Mouse (Mus musculus) midbrain, embryonic 16.5 days (tissue): ENCODE measurements around the gene Tacc2. TPM values are rescaled to one million over a fixed set of nuclear protein-coding genes. Genes with fewer than 3 reads are reported as not detected.
"Not testable (repeated sequence)": the region's sequence is repeated elsewhere in the genome, so short reads cannot be mapped to it uniquely, and the experiment has no call there.

Source experiments
- ATAC-seq: fragments of 200-750 bp; cut with Nextera tagmentation; 2 replicates; pipeline ENCODE4 v1.8.0; 2017; ENCODE audit warnings: moderate TSS enrichment
- H3K27ac ChIP-seq: fragments of 300-500 bp; sonication (generic); 2 replicates; pipeline ENCODE4 v1.5.1; 2014; ENCODE audit warnings: mild to moderate bottlenecking, low read length, mixed read lengths
- H3K27me3 ChIP-seq: fragments of 300-500 bp; sonication (generic); 2 replicates; pipeline ENCODE4 v1.6.1; 2014; ENCODE audit warnings: low read depth, low read length, mixed read lengths; ENCODE audit not compliant: control insufficient read depth, insufficient read depth
- H3K36me3 ChIP-seq: fragments of 300-500 bp; sonication (generic); 2 replicates; pipeline ENCODE4 v1.6.1; 2014; ENCODE audit warnings: mild to moderate bottlenecking, low read length, moderate library complexity, mixed read lengths; ENCODE audit not compliant: control insufficient read depth, insufficient read depth
- H3K4me1 ChIP-seq: fragments of 300-500 bp; sonication (generic); 2 replicates; pipeline ENCODE4 v1.6.1; 2014; ENCODE audit warnings: mild to moderate bottlenecking, low read length, mixed read lengths; ENCODE audit not compliant: control insufficient read depth, insufficient read depth
- H3K4me2 ChIP-seq: fragments of 300-500 bp; sonication (generic); 2 replicates; pipeline ENCODE4 v1.6.1; 2014; ENCODE audit warnings: mild to moderate bottlenecking, low read length, mixed read lengths
- H3K4me3 ChIP-seq: fragments of 300-500 bp; sonication (generic); 2 replicates; pipeline ENCODE4 v1.5.1; 2014; ENCODE audit warnings: low read depth, mild to moderate bottlenecking, low read length, moderate library complexity, mixed read lengths
- H3K9ac ChIP-seq: fragments of 300-500 bp; sonication (generic); 2 replicates; pipeline ENCODE4 v1.6.1; 2014; ENCODE audit warnings: low read depth, low read length, mixed read lengths
- H3K9me3 ChIP-seq: fragments of 300-500 bp; sonication (generic); replicated peaks from 2 replicates; pipeline ENCODE4 v1.6.1; 2014; ENCODE audit warnings: mild to moderate bottlenecking, low read length, mixed read lengths; ENCODE audit not compliant: control insufficient read depth, poor library complexity, severe bottlenecking
- WGBS: fragments of 180-500 bp; shearing (Covaris S2); extraction: QIAGEN DNeasy Blood & Tissue Kit; methylation state at CpG from one replicate; pipeline ENCODE4 v1.1.7; 2014; 5-methylcytosine and 5-hydroxymethylcytosine counted together
- polyA plus RNA-seq: library from polyadenylated mRNA; unstranded; fragments of >200 nt; fragmentation: Nextera tagmentation; extraction: Ambion mirVana; gene quantifications from 2 replicates; pipeline ENCODE4 v1.2.1, GENCODE M21; 2015

Tacc2 gene
- polyA plus RNA-seq, 1 experiment from 2014 or later: 61.1 TPM

DNA sequence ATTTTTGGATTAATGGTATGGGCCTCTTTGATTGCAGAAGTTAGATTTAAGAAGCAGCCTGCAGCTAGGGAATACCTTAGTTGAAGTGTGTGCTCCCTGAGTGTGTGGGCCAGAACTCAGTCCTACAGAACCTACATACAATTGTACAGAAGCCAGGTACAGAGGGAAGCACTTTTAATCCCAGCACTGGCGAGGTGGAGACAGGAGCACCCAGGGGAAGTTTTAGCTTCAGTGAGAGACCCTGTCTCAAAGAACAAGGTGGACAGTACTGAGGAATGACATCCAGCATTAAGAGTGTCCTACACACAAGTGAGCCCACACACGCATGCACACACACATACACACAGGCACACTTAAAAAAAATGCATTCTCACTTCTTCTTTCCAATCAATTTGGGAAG, 828 bp downstream of the Tacc2 start:
- Histone ChIP-seq H3K27me3 (no peaks in the 10 kb centered on the region), H3K4me2 (no peak overlapping the region), H3K9me3 (no peaks in the 10 kb centered on the region), H3K27ac (no peak overlapping the region), H3K36me3 (no peaks in the 10 kb centered on the region), H3K9ac (no peak overlapping the region), H3K4me1 (no peaks in the 10 kb centered on the region), H3K4me3 (no peak overlapping the region)
- no peak for ATAC-seq
- 86% methylated on average over 2 of the region's 2 CpGs for WGBS

DNA sequence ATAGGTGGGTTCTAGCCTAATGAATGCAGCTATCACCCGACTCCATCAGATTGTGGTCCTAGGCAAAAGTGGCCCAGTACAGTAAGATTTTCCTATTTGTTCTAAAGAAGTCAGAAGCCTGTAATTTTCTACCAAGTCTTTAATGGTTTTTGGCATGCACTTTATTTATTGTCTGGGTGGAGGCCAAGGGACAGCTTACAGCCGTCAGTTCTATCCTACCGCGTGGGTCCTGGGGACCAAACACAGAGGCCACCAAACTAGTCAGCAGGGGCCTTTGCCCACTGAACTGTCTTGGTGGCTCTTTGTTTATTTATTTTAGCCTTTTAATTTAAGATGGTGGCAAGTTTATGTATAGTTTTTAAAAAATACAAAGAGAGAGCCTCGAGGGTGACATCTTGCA, 1.4 kb downstream of the Tacc2 start:
- Histone ChIP-seq H3K4me1 (no peaks in the 10 kb centered on the region), H3K27ac (no peak overlapping the region), H3K4me2 (no peak overlapping the region), H3K9ac (no peak overlapping the region), H3K9me3 (no peaks in the 10 kb centered on the region), H3K4me3 (no peak overlapping the region), H3K27me3 (no peaks in the 10 kb centered on the region), H3K36me3 (no peaks in the 10 kb centered on the region)
- no peak for ATAC-seq
- WGBS: 82% methylated on average over 5 of the region's 5 CpGs

DNA sequence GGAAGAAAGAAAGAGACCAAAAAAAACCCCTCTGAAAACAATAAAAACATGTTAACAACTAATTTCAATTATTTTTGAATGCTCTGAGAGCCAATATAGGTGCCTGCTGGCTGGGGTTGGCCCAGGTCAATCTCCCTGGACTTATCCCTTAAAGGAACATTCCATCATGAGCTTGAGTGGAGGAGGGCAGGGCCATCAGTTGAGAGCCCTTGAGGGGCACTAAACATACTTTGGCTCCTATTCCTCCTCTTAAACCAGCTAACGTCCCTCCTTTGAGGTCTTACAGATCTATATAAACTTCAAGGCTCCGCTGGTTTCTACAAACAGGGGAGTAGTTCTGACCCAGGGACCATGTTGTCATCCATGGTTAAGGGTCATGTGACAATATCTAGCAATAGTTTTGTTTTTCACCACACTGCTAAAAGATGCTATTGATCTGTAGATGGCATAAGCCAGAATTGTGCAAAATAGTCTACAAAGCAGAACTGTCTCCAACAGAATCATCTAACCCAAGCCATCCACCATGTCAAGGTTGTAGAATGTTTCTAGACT, 9.4 kb downstream of the Tacc2 start:
- Histone ChIP-seq H3K36me3 (no peaks in the 10 kb centered on the region), H3K27me3 (no peaks in the 10 kb centered on the region), H3K9me3 (no peaks in the 10 kb centered on the region), H3K27ac (no peak overlapping the region), H3K4me2 (no peak overlapping the region), H3K9ac (no peak overlapping the region), H3K4me3 (no peak overlapping the region), H3K4me1 (peaks cover 2% of the 10 kb centered on the region; the same call in 1 of the 2 replicates)
- ATAC-seq: no peak
- 71% methylated on average over 2 of the region's 2 CpGs for WGBS

DNA sequence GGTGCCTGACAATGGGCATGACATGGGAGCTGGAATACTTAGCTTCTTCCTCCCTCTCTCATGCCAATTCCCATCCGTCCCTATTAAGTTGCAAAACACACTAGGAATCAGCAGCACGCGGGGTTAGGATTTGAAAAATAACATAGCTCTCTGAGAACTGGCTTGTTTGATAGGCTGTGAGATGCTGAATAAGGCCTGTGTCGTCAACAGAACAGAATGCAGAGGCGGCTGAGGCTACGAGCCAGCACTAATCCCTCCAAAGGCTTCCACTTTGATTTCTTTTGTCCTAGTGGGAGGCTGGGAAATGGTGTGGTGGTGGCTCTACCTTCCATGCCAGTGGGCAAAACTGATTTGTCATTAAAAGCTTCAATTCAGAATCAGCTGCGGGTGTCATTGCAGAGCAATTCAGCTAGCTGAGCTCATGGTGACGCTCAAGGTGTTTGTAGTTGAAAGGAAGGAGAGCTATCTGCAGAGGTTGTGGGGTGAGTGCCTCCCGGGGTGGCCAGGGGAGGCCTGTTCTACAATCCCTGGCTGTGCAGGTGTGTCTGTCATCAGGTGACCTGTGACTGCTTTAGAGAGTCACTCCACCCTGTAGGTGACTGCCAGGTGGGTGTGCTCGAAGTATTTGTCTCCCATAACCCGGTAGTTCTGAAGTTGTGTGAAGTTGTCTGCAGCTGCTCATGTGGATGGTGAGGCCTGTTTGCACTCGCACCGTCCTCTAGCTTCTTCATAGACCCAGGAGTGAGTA, 13.0 kb downstream of the Tacc2 start:
- no peaks in the 10 kb centered on the region for H3K36me3 ChIP-seq
- H3K4me3 ChIP-seq: no peak overlapping the region
- no peaks in the 10 kb centered on the region for H3K27me3 ChIP-seq
- no peaks in the 10 kb centered on the region for H3K9me3 ChIP-seq
- no peak overlapping the region for H3K9ac ChIP-seq
- no peak for ATAC-seq
- H3K4me2 ChIP-seq: no peak overlapping the region
- H3K27ac ChIP-seq: no peak overlapping the region
- peaks cover 4% of the 10 kb centered on the region; the same call in 1 of the 2 replicates for H3K4me1 ChIP-seq
- WGBS: 32% methylated on average over 13 of the region's 13 CpGs

DNA sequence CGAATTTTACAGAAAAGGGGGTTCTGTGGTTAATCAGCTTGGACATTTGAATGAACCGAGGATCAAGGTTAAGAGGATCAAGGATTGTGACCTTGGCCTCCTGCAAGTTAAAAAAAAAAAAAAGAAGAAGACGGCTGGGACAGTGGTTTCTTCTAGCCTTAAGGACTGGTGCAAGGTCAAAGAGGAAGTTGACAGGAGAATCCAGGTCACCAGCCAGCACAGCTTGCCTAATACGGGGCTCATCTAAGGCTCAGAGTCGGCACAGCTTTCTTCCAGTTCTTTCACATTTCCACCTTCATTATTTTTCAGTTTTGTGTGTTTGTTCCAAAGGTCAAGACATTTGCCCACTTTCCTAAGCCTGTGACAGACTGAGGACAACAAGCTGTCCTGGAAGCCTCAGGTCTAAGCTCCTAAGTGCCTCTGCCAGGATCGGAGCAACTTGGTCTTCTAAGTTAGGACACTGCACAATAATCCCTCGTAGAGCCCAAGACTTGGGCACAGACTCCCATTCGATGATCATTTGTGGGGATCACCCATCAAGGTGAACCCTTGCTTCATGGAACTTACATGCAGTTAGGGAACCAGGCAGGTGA, 13.7 kb downstream of the Tacc2 start:
- Histone ChIP-seq H3K9ac (no peak overlapping the region), H3K36me3 (no peaks in the 10 kb centered on the region), H3K4me3 (no peak overlapping the region), H3K27ac (no peak overlapping the region), H3K9me3 (no peaks in the 10 kb centered on the region), H3K4me2 (no peak overlapping the region), H3K27me3 (no peaks in the 10 kb centered on the region), H3K4me1 (peaks cover 4% of the 10 kb centered on the region; the same call in 1 of the 2 replicates)
- WGBS: 49% methylated on average over 8 of the region's 8 CpGs
- no peak for ATAC-seq

DNA sequence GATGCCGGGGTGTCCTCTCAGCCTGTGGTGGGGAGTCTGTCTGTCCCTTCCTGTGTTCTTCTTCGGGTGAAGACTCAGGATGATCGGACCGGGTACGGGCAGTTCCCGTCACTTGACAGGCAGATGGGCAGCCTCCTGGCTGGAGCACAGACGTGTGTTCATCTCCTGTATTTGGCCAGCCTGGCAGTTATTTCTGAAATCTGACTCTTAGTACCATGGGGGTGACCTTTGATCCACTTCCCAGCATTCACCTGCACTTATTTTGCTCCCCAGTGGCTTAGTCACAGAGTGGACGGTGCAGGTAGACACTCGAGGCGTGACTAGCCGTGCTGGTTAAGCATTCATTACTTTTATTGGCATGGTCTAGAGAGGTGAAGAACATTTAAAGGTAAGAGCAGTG, 15.7 kb downstream of the Tacc2 start:
- peaks cover 17% of the 10 kb centered on the region; the same call in 1 of the 2 replicates for H3K4me1 ChIP-seq
- not testable (repeated sequence) for H3K9me3 ChIP-seq, H3K36me3 ChIP-seq, H3K9ac ChIP-seq, H3K4me3 ChIP-seq, H3K27me3 ChIP-seq, H3K27ac ChIP-seq, H3K4me2 ChIP-seq
- 0 out of 2 replicates have a peak, but pooled peaks have one; percentile 3 for ATAC-seq
- no CpG with 5 or more reads among the region's 11 CpGs for WGBS

DNA sequence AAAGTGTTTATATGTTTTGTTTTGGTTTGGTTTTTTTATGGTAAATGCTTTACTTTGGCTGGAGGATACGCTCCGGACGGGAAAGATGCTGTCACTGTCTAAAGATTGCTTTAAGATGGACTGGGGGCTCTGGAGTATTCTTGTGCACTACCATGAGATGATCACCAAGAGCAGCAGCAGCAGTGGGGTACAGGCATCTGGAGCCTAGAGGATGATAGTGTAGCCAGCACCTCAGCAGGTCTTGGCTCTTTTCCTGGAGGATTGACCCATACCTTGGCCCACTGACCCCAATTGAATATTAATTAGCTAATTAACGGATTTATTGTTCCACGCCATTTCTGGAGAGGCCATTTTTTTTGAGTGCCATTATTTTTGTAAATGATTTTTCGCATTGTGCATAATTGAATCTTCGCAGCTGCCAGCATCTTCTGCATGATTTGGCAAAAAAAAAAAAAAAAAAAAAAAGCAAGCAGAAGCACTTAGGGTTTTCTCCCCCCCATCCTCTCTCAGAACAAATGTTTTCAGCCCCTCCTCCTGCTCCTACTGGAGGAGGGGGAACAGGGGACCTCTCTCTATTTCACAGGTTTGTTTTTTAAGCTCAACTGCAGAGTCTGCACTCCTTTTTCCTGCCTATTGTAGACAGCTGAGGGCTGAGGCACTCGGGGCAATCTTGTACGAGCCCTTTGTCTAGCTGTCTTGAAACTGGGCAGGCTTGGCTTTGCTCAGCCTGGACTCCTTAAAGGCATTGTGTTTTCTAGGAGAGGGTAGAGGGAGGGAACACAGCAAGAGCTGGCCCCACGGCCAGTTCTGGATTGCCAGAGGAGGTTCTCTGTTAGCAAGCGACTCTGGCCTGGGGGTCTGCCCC, 16.4 kb downstream of the Tacc2 start:
- ATAC-seq: peak; percentile 81
- H3K9me3 ChIP-seq, H3K4me3 ChIP-seq, H3K27ac ChIP-seq, H3K36me3 ChIP-seq, H3K27me3 ChIP-seq, H3K9ac ChIP-seq, H3K4me2 ChIP-seq: not testable (repeated sequence)
- WGBS: 34% methylated on average over 7 of the region's 11 CpGs
- H3K4me1 ChIP-seq: peaks cover 17% of the 10 kb centered on the region; the same call in 1 of the 2 replicates

DNA sequence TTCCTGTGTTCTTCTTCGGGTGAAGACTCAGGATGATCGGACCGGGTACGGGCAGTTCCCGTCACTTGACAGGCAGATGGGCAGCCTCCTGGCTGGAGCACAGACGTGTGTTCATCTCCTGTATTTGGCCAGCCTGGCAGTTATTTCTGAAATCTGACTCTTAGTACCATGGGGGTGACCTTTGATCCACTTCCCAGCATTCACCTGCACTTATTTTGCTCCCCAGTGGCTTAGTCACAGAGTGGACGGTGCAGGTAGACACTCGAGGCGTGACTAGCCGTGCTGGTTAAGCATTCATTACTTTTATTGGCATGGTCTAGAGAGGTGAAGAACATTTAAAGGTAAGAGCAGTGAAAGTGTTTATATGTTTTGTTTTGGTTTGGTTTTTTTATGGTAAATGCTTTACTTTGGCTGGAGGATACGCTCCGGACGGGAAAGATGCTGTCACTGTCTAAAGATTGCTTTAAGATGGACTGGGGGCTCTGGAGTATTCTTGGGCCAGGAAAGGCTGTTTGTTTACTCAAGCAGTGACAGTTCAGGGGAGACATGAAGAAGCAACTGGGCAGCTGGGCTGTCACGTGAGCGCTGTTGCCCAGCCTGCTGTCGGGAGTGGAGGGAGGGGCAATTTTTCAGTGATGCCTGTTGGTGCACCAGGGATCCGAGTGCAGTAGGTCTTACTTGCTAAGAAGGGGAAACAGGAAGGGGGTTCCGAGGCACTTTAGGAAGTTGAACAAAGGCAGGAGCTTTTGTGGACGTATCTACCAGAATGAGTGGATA, 19.0 kb downstream of the Tacc2 start:
- H3K4me1 ChIP-seq: peaks cover 15% of the 10 kb centered on the region; the same call in 1 of the 2 replicates
- H3K27me3 ChIP-seq, ATAC-seq, H3K36me3 ChIP-seq, H3K4me2 ChIP-seq, H3K4me3 ChIP-seq, H3K9ac ChIP-seq, H3K27ac ChIP-seq, H3K9me3 ChIP-seq: not testable (repeated sequence)
- WGBS: 59% methylated on average over 9 of the region's 19 CpGs
